Mouse (Mus musculus): Measurements from ENCODE around the gene A430078G23Rik. TPM values are rescaled to one million over a fixed set of nuclear protein-coding genes. Genes with fewer than 3 reads are reported as not detected.

The A430078G23Rik gene
- polyA plus RNA-seq, 1 experiment from 2014 or later = not detected

GRCm38 (mm10) chr8:3387286-3387685 is 34.1 kb downstream of the A430078G23Rik start:
- H3K27ac ChIP-seq (replicated peaks; ENCODE audit: low read depth, low read length) = no peak overlapping the region
- no peaks in the 10 kb centered on the region for H3K4me1 ChIP-seq (ENCODE audit: control insufficient read depth, insufficient read depth, low read length)
- no peaks in the 10 kb centered on the region for H3K36me3 ChIP-seq (ENCODE audit: control insufficient read depth, insufficient read depth, low read length)
- H3K4me3 ChIP-seq (ENCODE audit: low read depth, low read length) = no peak overlapping the region
- no peak overlapping the region for H3K4me2 ChIP-seq (ENCODE audit: low read depth, severe bottlenecking)
- ATAC-seq (ENCODE audit: insufficient number of reproducible peaks, low FRiP score, low TSS enrichment, low read depth) (0 out of 2 replicates have a peak, but pooled peaks have one; percentile 33), DNase-seq (ENCODE audit: low spot score) (peak; percentile 78)
- WGBS = 34% methylated on average over 6 of the region's 6 CpGs
- no peak overlapping the region for H3K9ac ChIP-seq (ENCODE audit: low read length)
- H3K9me3 ChIP-seq (ENCODE audit: control insufficient read depth, low read length) = no peaks in the 10 kb centered on the region
- H3K27me3 ChIP-seq (ENCODE audit: control insufficient read depth, insufficient read depth, low read length) = no peaks in the 10 kb centered on the region

DNA sequence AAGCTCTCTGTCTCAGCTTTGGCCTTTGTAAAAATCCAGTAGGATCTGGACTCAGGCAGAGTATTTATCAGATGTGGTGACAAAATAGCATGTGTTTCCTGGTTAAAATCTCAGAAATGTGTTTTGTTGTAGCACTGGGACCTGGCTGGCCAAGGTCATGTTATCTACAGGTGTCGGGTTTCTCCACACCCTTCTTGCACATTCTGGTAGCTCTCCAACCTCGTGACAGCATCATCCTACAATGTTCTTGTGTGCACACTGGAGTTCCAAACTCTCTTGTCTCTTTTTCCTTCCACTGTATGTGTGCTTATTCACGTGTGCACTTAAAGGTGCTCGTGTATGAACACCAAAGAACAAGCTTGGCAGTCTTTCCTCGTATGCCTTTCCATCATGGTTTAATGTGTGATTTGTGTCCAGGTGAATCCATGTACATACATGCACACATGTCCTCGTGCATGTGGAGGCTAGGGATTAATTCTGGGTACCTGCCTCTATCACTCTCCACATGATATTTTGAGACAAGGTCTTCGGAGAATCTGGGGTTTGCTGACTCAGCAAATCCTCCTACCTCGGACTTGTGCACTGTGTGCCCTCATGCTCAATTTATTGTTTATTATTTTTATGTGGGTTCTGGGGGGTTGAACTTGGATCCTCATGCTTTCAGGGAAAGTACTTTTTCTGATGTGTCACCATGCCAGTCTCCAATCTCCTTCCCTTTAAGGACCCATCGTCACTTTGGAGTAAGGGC is 35.5 kb downstream of the A430078G23Rik start:
- no peaks in the 10 kb centered on the region for H3K4me1 ChIP-seq (ENCODE audit: control insufficient read depth, insufficient read depth, low read length)
- H3K9me3 ChIP-seq (ENCODE audit: control insufficient read depth, low read length) = no peaks in the 10 kb centered on the region
- H3K27ac ChIP-seq (replicated peaks; ENCODE audit: low read depth, low read length) = no peak overlapping the region
- WGBS = 80% methylated on average over 9 of the region's 9 CpGs
- DNase-seq (ENCODE audit: low spot score) (no peak), ATAC-seq (ENCODE audit: insufficient number of reproducible peaks, low FRiP score, low TSS enrichment, low read depth) (no peak)
- no peaks in the 10 kb centered on the region for H3K27me3 ChIP-seq (ENCODE audit: control insufficient read depth, insufficient read depth, low read length)
- H3K4me2 ChIP-seq (ENCODE audit: low read depth, severe bottlenecking) = no peak overlapping the region
- H3K4me3 ChIP-seq (ENCODE audit: low read depth, low read length) = no peak overlapping the region
- no peak overlapping the region for H3K9ac ChIP-seq (ENCODE audit: low read length)
- no peaks in the 10 kb centered on the region for H3K36me3 ChIP-seq (ENCODE audit: control insufficient read depth, insufficient read depth, low read length)

- Histone ChIP-seq H3K4me1 (ENCODE audit: control insufficient read depth, insufficient read depth, low read length) (no peaks in the 10 kb centered on the region), H3K9me3 (ENCODE audit: control insufficient read depth, low read length) (no peaks in the 10 kb centered on the region), H3K9ac (ENCODE audit: low read length) (no peak overlapping the region), H3K27me3 (ENCODE audit: control insufficient read depth, insufficient read depth, low read length) (no peaks in the 10 kb centered on the region), H3K4me3 (ENCODE audit: low read depth, low read length) (no peak overlapping the region), H3K4me2 (ENCODE audit: low read depth, severe bottlenecking) (no peak overlapping the region), H3K36me3 (ENCODE audit: control insufficient read depth, insufficient read depth, low read length) (no peaks in the 10 kb centered on the region), H3K27ac (replicated peaks; ENCODE audit: low read depth, low read length) (no peak overlapping the region)
- WGBS = 96% methylated on average over 1 of the region's 1 CpGs
- ATAC-seq (ENCODE audit: insufficient number of reproducible peaks, low FRiP score, low TSS enrichment, low read depth) (no peak), DNase-seq (ENCODE audit: low spot score) (no peak)
Measured at GRCm38 (mm10) chr8:3389506-3389905, 36.3 kb downstream of the A430078G23Rik start.

DNA sequence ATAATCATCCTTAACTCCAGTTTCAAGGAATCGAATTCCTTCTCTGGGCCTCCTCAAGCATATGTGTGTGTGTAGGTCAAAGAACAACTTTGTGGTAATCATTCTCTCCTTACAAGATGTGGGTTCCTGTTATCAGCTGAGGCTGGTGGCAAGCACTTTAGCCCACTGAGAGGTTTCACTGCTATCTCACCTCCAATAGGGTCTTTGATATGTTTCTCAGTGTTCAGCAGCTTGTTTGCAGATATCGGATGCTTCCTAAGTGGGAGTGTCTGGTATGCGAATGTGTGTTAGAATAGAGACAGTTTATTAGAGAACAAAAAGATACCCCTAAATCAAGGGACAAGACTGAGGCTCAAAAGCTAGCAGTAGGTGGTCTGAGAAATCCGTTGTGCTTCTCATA is 39.1 kb downstream of the A430078G23Rik start:
- WGBS = 56% methylated on average over 4 of the region's 4 CpGs
- no peaks in the 10 kb centered on the region for H3K9me3 ChIP-seq (ENCODE audit: control insufficient read depth, low read length)
- no peaks in the 10 kb centered on the region for H3K4me1 ChIP-seq (ENCODE audit: control insufficient read depth, insufficient read depth, low read length)
- H3K4me3 ChIP-seq (ENCODE audit: low read depth, low read length) = peak overlapping the region; percentile 50
- peak overlapping the region; percentile 22 for H3K9ac ChIP-seq (ENCODE audit: low read length)
- H3K4me2 ChIP-seq (ENCODE audit: low read depth, severe bottlenecking) = peak overlapping the region; percentile 71
- ATAC-seq (ENCODE audit: insufficient number of reproducible peaks, low FRiP score, low TSS enrichment, low read depth) = peak; percentile 3; the same call in 1 of the 2 replicates
- H3K36me3 ChIP-seq (ENCODE audit: control insufficient read depth, insufficient read depth, low read length) = no peaks in the 10 kb centered on the region
- no peak overlapping the region for H3K27ac ChIP-seq (replicated peaks; ENCODE audit: low read depth, low read length)
- H3K27me3 ChIP-seq (ENCODE audit: control insufficient read depth, insufficient read depth, low read length) = no peaks in the 10 kb centered on the region
- no peak for DNase-seq (ENCODE audit: low spot score)

DNA sequence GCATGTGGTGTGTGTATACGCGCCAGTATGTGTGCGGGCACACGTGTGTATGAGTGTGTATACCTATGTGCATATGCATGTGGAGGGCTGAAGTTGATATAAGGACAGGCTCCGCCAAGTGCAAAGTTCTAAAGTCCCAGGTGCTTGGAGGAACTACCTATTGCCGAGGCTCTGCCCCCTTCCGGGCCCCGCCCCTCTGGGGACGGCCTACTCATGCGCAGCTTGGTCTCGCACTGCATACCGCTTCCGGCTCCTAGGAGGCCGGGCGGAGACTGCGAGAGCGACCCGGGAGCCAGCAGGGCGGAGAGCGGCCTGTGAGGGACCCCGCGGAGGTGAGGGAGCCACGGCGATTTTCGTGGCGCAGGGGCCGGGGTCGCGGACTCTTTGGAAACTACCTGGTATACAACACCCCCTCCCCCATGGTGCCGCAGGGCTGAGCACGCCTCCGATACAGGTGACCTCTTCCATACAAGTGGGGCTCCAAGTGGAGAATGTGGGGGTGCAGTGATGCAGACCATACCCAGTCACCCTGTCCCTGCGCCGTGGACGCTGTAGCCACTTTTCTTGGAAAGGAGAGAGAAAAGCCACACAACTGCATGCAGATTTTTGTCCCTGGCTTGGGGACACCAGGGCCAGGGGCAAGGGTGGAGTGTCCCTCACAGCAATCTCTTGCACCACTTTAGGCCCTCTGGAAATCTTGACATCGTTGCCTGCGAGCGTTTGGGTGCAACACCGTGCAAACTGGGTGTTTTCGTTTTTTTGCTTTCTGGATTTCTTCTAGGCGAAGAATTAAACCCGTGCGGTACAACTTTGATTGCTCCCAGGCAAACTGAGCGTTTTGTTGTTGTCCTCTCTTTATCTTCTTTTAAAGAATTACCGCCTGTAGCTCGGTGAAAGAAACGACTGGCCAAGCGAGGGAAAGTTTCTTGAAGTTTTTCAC is 39.8 kb downstream of the A430078G23Rik start, which contains the start of gene Arhgef18:
Gene Arhgef18, plus strand, starts transcription at position 236 of the 940 bp plus-strand sequence.
- under 1% methylated on average over 48 of the region's 48 CpGs for WGBS

GRCm38 (mm10) chr8:3394600-3394999 is 41.4 kb downstream of the A430078G23Rik start:
- no peak for ATAC-seq (ENCODE audit: insufficient number of reproducible peaks, low FRiP score, low TSS enrichment, low read depth)
- Histone ChIP-seq H3K9ac (ENCODE audit: low read length) (no peak overlapping the region), H3K4me3 (ENCODE audit: low read depth, low read length) (no peak overlapping the region), H3K27me3 (ENCODE audit: control insufficient read depth, insufficient read depth, low read length) (no peaks in the 10 kb centered on the region), H3K36me3 (ENCODE audit: control insufficient read depth, insufficient read depth, low read length) (no peaks in the 10 kb centered on the region; the same call in 1 of the 2 replicates), H3K4me1 (ENCODE audit: control insufficient read depth, insufficient read depth, low read length) (no peaks in the 10 kb centered on the region), H3K9me3 (ENCODE audit: control insufficient read depth, low read length) (no peaks in the 10 kb centered on the region), H3K27ac (replicated peaks; ENCODE audit: low read depth, low read length) (no peak overlapping the region), H3K4me2 (ENCODE audit: low read depth, severe bottlenecking) (no peak overlapping the region)
- no peak for DNase-seq (ENCODE audit: low spot score)
- 18% methylated on average over 6 of the region's 6 CpGs for WGBS

More for the DNA sequence above, 39.8 kb downstream of the A430078G23Rik start, which contains the start of gene Arhgef18:
- no peaks in the 10 kb centered on the region for H3K4me1 ChIP-seq (ENCODE audit: control insufficient read depth, insufficient read depth, low read length)
- peak; percentile 97 for ATAC-seq (ENCODE audit: insufficient number of reproducible peaks, low FRiP score, low TSS enrichment, low read depth)
- H3K36me3 ChIP-seq (ENCODE audit: control insufficient read depth, insufficient read depth, low read length) = no peaks in the 10 kb centered on the region
- H3K4me2 ChIP-seq (ENCODE audit: low read depth, severe bottlenecking) = peak within 1 kb of the TSS; percentile 71
- peak; percentile 88 for DNase-seq (ENCODE audit: low spot score)
- H3K9ac ChIP-seq (ENCODE audit: low read length) = peak within 1 kb of the TSS; percentile 22
- H3K4me3 ChIP-seq (ENCODE audit: low read depth, low read length) = peak within 1 kb of the TSS; percentile 50
- H3K27ac ChIP-seq (replicated peaks; ENCODE audit: low read depth, low read length) = no peak within 1 kb of the TSS
- no peaks in the 10 kb centered on the region for H3K9me3 ChIP-seq (ENCODE audit: control insufficient read depth, low read length)
- no peaks in the 10 kb centered on the region for H3K27me3 ChIP-seq (ENCODE audit: control insufficient read depth, insufficient read depth, low read length)

- Histone ChIP-seq H3K4me2 (ENCODE audit: low read depth, severe bottlenecking) (no peak overlapping the region), H3K27ac (replicated peaks; ENCODE audit: low read depth, low read length) (no peak overlapping the region), H3K9ac (ENCODE audit: low read length) (no peak overlapping the region), H3K4me1 (ENCODE audit: control insufficient read depth, insufficient read depth, low read length) (no peaks in the 10 kb centered on the region), H3K36me3 (ENCODE audit: control insufficient read depth, insufficient read depth, low read length) (no peaks in the 10 kb centered on the region; the same call in 1 of the 2 replicates), H3K4me3 (ENCODE audit: low read depth, low read length) (no peak overlapping the region), H3K27me3 (ENCODE audit: control insufficient read depth, insufficient read depth, low read length) (no peaks in the 10 kb centered on the region), H3K9me3 (ENCODE audit: control insufficient read depth, low read length) (0 out of 2 replicates have a peak, but pooled peaks cover under 1% of the 10 kb centered on the region)
- ATAC-seq (ENCODE audit: insufficient number of reproducible peaks, low FRiP score, low TSS enrichment, low read depth) (no peak), DNase-seq (ENCODE audit: low spot score) (no peak)
- 26% methylated on average over 4 of the region's 4 CpGs for WGBS
Measured at GRCm38 (mm10) chr8:3395246-3395645, 42.0 kb downstream of the A430078G23Rik start.

DNA sequence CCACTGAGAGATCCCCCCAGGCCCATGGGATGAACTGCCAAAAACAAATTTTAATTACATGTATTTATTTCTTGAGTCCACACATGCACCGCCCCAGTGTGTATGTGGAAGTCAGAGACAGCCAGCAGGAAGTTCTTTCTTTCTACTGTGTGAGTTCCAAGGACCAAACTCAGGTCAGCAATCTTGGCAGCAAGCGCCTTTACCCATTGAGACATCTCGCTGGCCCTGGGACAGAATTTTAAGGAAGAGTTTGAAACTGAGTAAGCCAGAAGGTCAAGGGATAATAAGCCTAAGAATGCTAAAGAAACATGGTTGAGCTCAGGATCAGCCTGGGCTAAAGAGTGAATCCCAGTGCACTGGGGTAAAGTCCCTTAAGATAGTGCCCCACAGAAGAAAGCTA is 44.4 kb downstream of the A430078G23Rik start:
- WGBS = 94% methylated on average over 3 of the region's 3 CpGs
- no peaks in the 10 kb centered on the region for H3K27me3 ChIP-seq (ENCODE audit: control insufficient read depth, insufficient read depth, low read length)
- H3K4me2 ChIP-seq (ENCODE audit: low read depth, severe bottlenecking) = no peak overlapping the region
- ATAC-seq (ENCODE audit: insufficient number of reproducible peaks, low FRiP score, low TSS enrichment, low read depth) = no peak
- H3K9me3 ChIP-seq (ENCODE audit: control insufficient read depth, low read length) = 0 out of 2 replicates have a peak, but pooled peaks cover 2% of the 10 kb centered on the region
- H3K27ac ChIP-seq (replicated peaks; ENCODE audit: low read depth, low read length) = no peak overlapping the region
- DNase-seq (ENCODE audit: low spot score) = no peak
- no peaks in the 10 kb centered on the region for H3K4me1 ChIP-seq (ENCODE audit: control insufficient read depth, insufficient read depth, low read length)
- no peak overlapping the region for H3K4me3 ChIP-seq (ENCODE audit: low read depth, low read length)
- H3K36me3 ChIP-seq (ENCODE audit: control insufficient read depth, insufficient read depth, low read length) = peaks cover 4% of the 10 kb centered on the region
- H3K9ac ChIP-seq (ENCODE audit: low read length) = no peak overlapping the region

All from limb, embryonic 11.5 days (tissue).